In genomic region chr8:13163563-13163962, GRCm38 (mm10) we compare ENCODE assay signal across 17 mouse cellular contexts. TPM values are rescaled to one million over a fixed set of nuclear protein-coding genes. Genes with fewer than 3 reads are reported as not detected.
DNase-seq lines count a peak whose midpoint lies in the region; ATAC-seq and TF ChIP-seq lines count a peak whose summit lies in the region.
"Had no signal": no experiment of that assay in that cellular context is flagged by ENCODE, and none has a peak within 500 bp of the region (broad histone marks: within the 10 kb centered on the region; RNA-seq: fewer than 3 reads in every experiment).

No protein-coding gene starts in this region.

- intact Hi-C loops in gastrocnemius, adult 2 months (cut with DNase I) = no loop called here

- peak overlapping the region; percentile 29 for H3K4me3 ChIP-seq in gastrocnemius, adult 2 months
- H3K4me3 ChIP-seq in midbrain, embryonic 13.5 days (replicated peaks) = no peak overlapping the region
- H3K4me3 ChIP-seq in midbrain, embryonic 15.5 days = no peak overlapping the region
- peak overlapping the region; percentile 4 for H3K4me3 ChIP-seq in liver, embryonic 13.5 days (replicated peaks)
- H3K4me3 ChIP-seq: hindbrain, embryonic 12.5 days; kidney, embryonic 15.5 days; lung, embryonic 15.5 days had no signal

- no peak for ATAC-seq in midbrain, embryonic 13.5 days
- ATAC-seq in midbrain, embryonic 15.5 days (replicated peaks) = no peak
- peak; percentile 70 for ATAC-seq in liver, embryonic 13.5 days (ENCODE audit: low read depth)
- ATAC-seq: forebrain, embryonic 14.5 days had no signal

- H3K9me3 ChIP-seq in midbrain, embryonic 13.5 days = no peaks in the 10 kb centered on the region
- no peaks in the 10 kb centered on the region for H3K9me3 ChIP-seq in midbrain, embryonic 15.5 days
- H3K9me3 ChIP-seq in liver, embryonic 13.5 days (replicated peaks) = no peaks in the 10 kb centered on the region
- H3K9me3 ChIP-seq: hindbrain, embryonic 12.5 days; kidney, embryonic 15.5 days; lung, embryonic 15.5 days had no signal

- no peak for TF ChIP-seq CTCF in gastrocnemius, adult 2 months (IDR thresholded peaks at IDR 0.05)

- 0 out of 2 replicates have a peak overlapping the region, but pooled peaks have one; percentile 28 for H3K9ac ChIP-seq in midbrain, embryonic 13.5 days (replicated peaks)
- no peak overlapping the region for H3K9ac ChIP-seq in midbrain, embryonic 15.5 days
- H3K9ac ChIP-seq in liver, embryonic 13.5 days = peak overlapping the region; percentile 24
- H3K9ac ChIP-seq: hindbrain, embryonic 12.5 days; kidney, embryonic 15.5 days; lung, embryonic 15.5 days had no signal

- peak overlapping the region; percentile 99 for H3K27ac ChIP-seq in gastrocnemius, adult 2 months
- H3K27ac ChIP-seq in midbrain, embryonic 13.5 days = no peak overlapping the region
- no peak overlapping the region for H3K27ac ChIP-seq in midbrain, embryonic 15.5 days
- H3K27ac ChIP-seq in liver, embryonic 13.5 days = peak overlapping the region; percentile 75
- H3K27ac ChIP-seq: hindbrain, embryonic 12.5 days; kidney, embryonic 15.5 days; lung, embryonic 15.5 days had no signal

- DNase-seq in gastrocnemius, adult 2 months = no peak
- DNase-seq in gastrocnemius, postnatal 10 days = no peak
- peak; percentile 48 for DNase-seq in liver, embryonic 13.5 days
- DNase-seq in ovary, adult 18-20 months (ENCODE audit: low spot score) = no peak
- no peak for DNase-seq in thymus, adult 18-20 months
- DNase-seq in heart, postnatal 4 days = no peak
- DNase-seq: cerebellum, adult 9-10 months; gastrocnemius, postnatal 36 days; lung, postnatal 4 days; midbrain, embryonic 14.5 days; thymus, postnatal 36 days had no signal

- no peaks in the 10 kb centered on the region for H3K27me3 ChIP-seq in midbrain, embryonic 13.5 days
- no peaks in the 10 kb centered on the region for H3K27me3 ChIP-seq in midbrain, embryonic 15.5 days (replicated peaks)
- H3K27me3 ChIP-seq in liver, embryonic 13.5 days = no peaks in the 10 kb centered on the region
- H3K27me3 ChIP-seq: hindbrain, embryonic 12.5 days; kidney, embryonic 15.5 days; lung, embryonic 15.5 days had no signal

- WGBS in midbrain, embryonic 13.5 days = 92% methylated on average over 1 of the region's 1 CpGs
- WGBS in midbrain, embryonic 15.5 days = 85% methylated on average over 1 of the region's 1 CpGs
- WGBS in liver, embryonic 13.5 days (ENCODE audit: insufficient replicate concordance) = 7% methylated on average over 1 of the region's 1 CpGs

- peaks cover 43% of the 10 kb centered on the region for H3K4me1 ChIP-seq in midbrain, embryonic 13.5 days (replicated peaks)
- H3K4me1 ChIP-seq in midbrain, embryonic 15.5 days = peaks cover 29% of the 10 kb centered on the region
- H3K4me1 ChIP-seq in liver, embryonic 13.5 days (replicated peaks) = peaks cover 60% of the 10 kb centered on the region

- H3K36me3 ChIP-seq in midbrain, embryonic 13.5 days = peaks cover 27% of the 10 kb centered on the region
- peaks cover 9% of the 10 kb centered on the region; the same call in 1 of the 2 replicates for H3K36me3 ChIP-seq in midbrain, embryonic 15.5 days (replicated peaks)
- H3K36me3 ChIP-seq in liver, embryonic 13.5 days = peaks cover 46% of the 10 kb centered on the region

- no peak overlapping the region for H3K4me2 ChIP-seq in midbrain, embryonic 13.5 days (replicated peaks)
- no peak overlapping the region for H3K4me2 ChIP-seq in midbrain, embryonic 15.5 days
- H3K4me2 ChIP-seq in liver, embryonic 13.5 days = peak overlapping the region; percentile 95
- H3K4me2 ChIP-seq: hindbrain, embryonic 12.5 days; kidney, embryonic 15.5 days; lung, embryonic 15.5 days had no signal

RNA-seq across cellular contexts. Expression of gene Lamp1, which starts 4.6 kb away (rescaled TPM):
- total RNA-seq in gastrocnemius, adult 2 months (2021) = 100 to 1,000 TPM; 378 to 400 TPM
- 100 to 1,000 TPM; 234 to 237 TPM for total RNA-seq in gastrocnemius, postnatal 10 days (2021)
- 223 and 242 TPM in 2 replicates for polyA plus RNA-seq in midbrain, embryonic 13.5 days (2015; fragmentation: Nextera tagmentation; extraction: Ambion mirVana)
- 259 and 285 TPM in 2 replicates for polyA plus RNA-seq in midbrain, embryonic 15.5 days (2015; fragmentation: Nextera tagmentation; extraction: Ambion mirVana)
- polyA plus RNA-seq in liver, embryonic 13.5 days (2015; fragmentation: Nextera tagmentation; extraction: Ambion mirVana) = 179 and 196 TPM in 2 replicates
- total RNA-seq in heart, postnatal 4 days (2021) = 100 to 1,000 TPM; 282 to 294 TPM

RNA-seq across cellular contexts. Expression of gene Grtp1, which starts 36.9 kb away (rescaled TPM):
- total RNA-seq in gastrocnemius, adult 2 months (2021) = 10 to 100 TPM in 1 of 2 experiments, 1 to 10 TPM in 1; 9.7 to 20.6 TPM
- 10 to 100 TPM in 1 of 2 experiments, 1 to 10 TPM in 1; 9.8 to 14.0 TPM for total RNA-seq in gastrocnemius, postnatal 10 days (2021)
- 15.0 and 17.9 TPM in 2 replicates for polyA plus RNA-seq in midbrain, embryonic 13.5 days (2015; fragmentation: Nextera tagmentation; extraction: Ambion mirVana)
- 15.9 and 16.3 TPM in 2 replicates for polyA plus RNA-seq in midbrain, embryonic 15.5 days (2015; fragmentation: Nextera tagmentation; extraction: Ambion mirVana)
- 11.5 and 13.1 TPM in 2 replicates for polyA plus RNA-seq in liver, embryonic 13.5 days (2015; fragmentation: Nextera tagmentation; extraction: Ambion mirVana)
- 1 to 10 TPM; 6.1 TPM for total RNA-seq in heart, postnatal 4 days (2021)

RNA-seq across cellular contexts. Expression of gene Cul4a, which starts 58.1 kb away (rescaled TPM):
- 10 to 100 TPM; 67.6 to 68.5 TPM for total RNA-seq in gastrocnemius, adult 2 months (2021)
- total RNA-seq in gastrocnemius, postnatal 10 days (2021) = 10 to 100 TPM; 92.3 to 92.4 TPM
- polyA plus RNA-seq in midbrain, embryonic 13.5 days (2015; fragmentation: Nextera tagmentation; extraction: Ambion mirVana) = 69.6 and 76.1 TPM in 2 replicates
- 70.4 and 74.9 TPM in 2 replicates for polyA plus RNA-seq in midbrain, embryonic 15.5 days (2015; fragmentation: Nextera tagmentation; extraction: Ambion mirVana)
- 74.1 and 91.0 TPM in 2 replicates for polyA plus RNA-seq in liver, embryonic 13.5 days (2015; fragmentation: Nextera tagmentation; extraction: Ambion mirVana)
- 10 to 100 TPM; 76.7 to 80.0 TPM for total RNA-seq in heart, postnatal 4 days (2021)

RNA-seq across cellular contexts. Expression of gene Pcid2, which starts 58.3 kb away (rescaled TPM):
- total RNA-seq in gastrocnemius, adult 2 months (2021) = 1 to 10 TPM; 7.4 to 7.7 TPM
- 10 to 100 TPM; 10.7 to 11.1 TPM for total RNA-seq in gastrocnemius, postnatal 10 days (2021)
- polyA plus RNA-seq in midbrain, embryonic 13.5 days (2015; fragmentation: Nextera tagmentation; extraction: Ambion mirVana) = 49.2 and 50.0 TPM in 2 replicates
- polyA plus RNA-seq in midbrain, embryonic 15.5 days (2015; fragmentation: Nextera tagmentation; extraction: Ambion mirVana) = 42.1 and 42.6 TPM in 2 replicates
- 19.8 and 22.1 TPM in 2 replicates for polyA plus RNA-seq in liver, embryonic 13.5 days (2015; fragmentation: Nextera tagmentation; extraction: Ambion mirVana)
- 10 to 100 TPM; 14.0 TPM for total RNA-seq in heart, postnatal 4 days (2021)

Comparison
In these comparisons a context has a peak if more than half of its experiments do, and no peak if none do; other contexts are left out.
1. H3K27ac ChIP-seq: peak in gastrocnemius, adult 2 months (single experiment) and liver, embryonic 13.5 days (single experiment); none in midbrain, embryonic 13.5 days (single experiment) and midbrain, embryonic 15.5 days (single experiment).
2. H3K4me3 ChIP-seq: peak in gastrocnemius, adult 2 months (single experiment) and liver, embryonic 13.5 days (single experiment); none in midbrain, embryonic 13.5 days (single experiment) and midbrain, embryonic 15.5 days (single experiment).